Mouse (Mus musculus): ENCODE measurements around the gene Ptgfrn. TPM values are rescaled to one million over a fixed set of nuclear protein-coding genes. Genes with fewer than 3 reads are reported as not detected.

Gene Ptgfrn
- 1.9 TPM in 2 replicates for polyA plus RNA-seq (2016; fragmentation: Nextera tagmentation; extraction: Ambion mirVana)

GRCm38 (mm10) chr3:101110043-101110837 lies at the start of gene Ptgfrn:
Gene Ptgfrn (minus strand): TSS chr3:101110278.
- Histone ChIP-seq H3K36me3 (no peaks in the 10 kb centered on the region), H3K4me1 (peaks cover 44% of the 10 kb centered on the region), H3K27me3 (ENCODE audit: low read depth, poor library complexity, severe bottlenecking) (peaks cover 42% of the 10 kb centered on the region), H3K9me3 (replicated peaks) (no peaks in the 10 kb centered on the region), H3K27ac (replicated peaks) (peak within 1 kb of the TSS; percentile 93), H3K4me3 (peak within 1 kb of the TSS; percentile 85)
- peak; percentile 80 for DNase-seq (ENCODE audit: low spot score)
- WGBS: under 1% methylated on average over 77 of the region's 81 CpGs

DNA sequence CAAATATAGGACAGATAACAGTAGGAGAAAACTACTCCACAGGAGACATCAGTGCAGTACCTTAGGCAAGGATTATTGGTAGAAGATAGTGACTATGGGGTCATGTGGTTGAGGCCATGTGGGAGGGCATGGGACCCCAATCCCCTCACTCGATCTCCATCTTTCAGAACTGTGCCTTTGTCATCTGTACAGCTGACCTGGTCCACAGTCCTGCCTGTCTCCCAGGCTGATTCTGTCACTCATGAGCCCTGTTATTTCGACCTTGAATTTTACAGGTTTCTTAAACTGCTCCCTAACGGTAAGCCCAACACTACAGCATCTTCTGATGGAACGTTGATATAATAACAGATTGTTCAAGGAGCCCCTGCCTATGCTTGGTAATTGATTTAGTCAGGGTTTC lies 49.6 kb upstream of the Ptgfrn start:
- peaks cover 33% of the 10 kb centered on the region for H3K4me1 ChIP-seq
- WGBS: 97% methylated on average over 4 of the region's 4 CpGs
- DNase-seq (ENCODE audit: low spot score): no peak
- no peak overlapping the region for H3K4me3 ChIP-seq
- no peaks in the 10 kb centered on the region for H3K9me3 ChIP-seq (replicated peaks)
- H3K36me3 ChIP-seq: no peaks in the 10 kb centered on the region
- peaks cover 12% of the 10 kb centered on the region; the same call in 1 of the 2 replicates for H3K27me3 ChIP-seq (ENCODE audit: low read depth, poor library complexity, severe bottlenecking)
- no peak overlapping the region for H3K27ac ChIP-seq (replicated peaks)

DNA sequence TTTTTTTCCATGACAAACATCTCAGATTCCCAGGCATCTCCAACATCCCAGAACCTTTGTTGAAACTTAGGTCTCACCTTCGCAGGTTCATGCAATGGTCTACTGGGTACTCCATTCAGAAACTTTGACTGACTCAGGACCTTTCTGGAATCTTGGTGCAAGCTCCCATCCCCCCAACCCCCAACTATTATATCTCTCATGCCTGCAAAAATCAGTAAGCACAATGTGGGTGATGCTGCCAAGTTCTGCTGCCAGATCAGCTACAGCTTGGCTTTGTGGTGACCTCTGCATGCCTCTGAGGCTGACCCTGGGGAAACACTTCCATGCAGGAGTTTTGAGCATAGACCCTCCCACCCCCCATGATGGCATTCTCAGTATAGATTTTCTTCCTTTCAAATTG lies 44.0 kb upstream of the Ptgfrn start:
- Histone ChIP-seq H3K4me3 (no peak overlapping the region), H3K4me1 (no peaks in the 10 kb centered on the region), H3K27ac (replicated peaks) (no peak overlapping the region), H3K36me3 (no peaks in the 10 kb centered on the region), H3K9me3 (replicated peaks) (peaks cover 3% of the 10 kb centered on the region; the same call in 1 of the 2 replicates), H3K27me3 (ENCODE audit: low read depth, poor library complexity, severe bottlenecking) (no peaks in the 10 kb centered on the region)
- DNase-seq (ENCODE audit: low spot score): no peak
- WGBS: 95% methylated on average over 1 of the region's 1 CpGs

GRCm38 (mm10) chr3:101153341-101153740 lies 43.3 kb upstream of the Ptgfrn start:
- H3K9me3 ChIP-seq (replicated peaks): peaks cover 3% of the 10 kb centered on the region; the same call in 1 of the 2 replicates
- DNase-seq (ENCODE audit: low spot score): no peak
- H3K27me3 ChIP-seq (ENCODE audit: low read depth, poor library complexity, severe bottlenecking): no peaks in the 10 kb centered on the region
- H3K27ac ChIP-seq (replicated peaks): no peak overlapping the region
- no peaks in the 10 kb centered on the region for H3K4me1 ChIP-seq
- H3K36me3 ChIP-seq: no peaks in the 10 kb centered on the region
- H3K4me3 ChIP-seq: no peak overlapping the region
- 86% methylated on average over 3 of the region's 3 CpGs for WGBS

DNA sequence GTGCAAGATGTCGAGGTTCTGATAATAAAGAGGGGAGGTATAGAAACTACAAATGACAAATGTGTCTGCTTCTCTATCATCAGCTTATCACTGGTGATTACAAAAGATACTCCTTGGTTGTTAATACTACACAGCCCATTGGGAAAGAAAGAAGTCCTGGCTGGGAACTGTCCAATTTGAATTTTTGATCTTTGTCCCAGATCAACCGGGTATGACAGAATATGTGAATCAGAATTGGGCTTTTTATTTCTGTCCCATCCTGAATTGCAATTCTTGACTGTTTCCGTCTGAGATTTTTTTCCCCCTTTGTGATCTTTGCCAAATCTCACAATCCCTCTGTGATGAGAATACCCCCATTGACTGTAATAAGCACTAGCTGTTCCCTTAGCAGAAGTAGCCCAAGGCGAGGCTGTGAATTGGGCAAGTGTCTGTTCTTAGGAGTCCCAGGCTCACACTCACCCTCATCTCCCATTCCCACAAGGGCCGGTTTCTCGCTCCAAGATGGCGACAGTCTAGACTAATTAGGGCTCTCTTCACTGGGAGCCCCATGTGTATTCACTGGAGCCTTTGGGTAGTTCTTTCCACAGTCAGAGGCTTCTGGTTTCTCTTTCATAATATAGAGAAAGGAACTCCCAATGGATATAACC lies 36.2 kb upstream of the Ptgfrn start:
- H3K9me3 ChIP-seq (replicated peaks): peaks cover 6% of the 10 kb centered on the region; the same call in 1 of the 2 replicates
- no peak for DNase-seq (ENCODE audit: low spot score)
- H3K36me3 ChIP-seq: no peaks in the 10 kb centered on the region
- WGBS: 81% methylated on average over 7 of the region's 7 CpGs
- peaks cover 25% of the 10 kb centered on the region for H3K4me1 ChIP-seq
- H3K27ac ChIP-seq (replicated peaks): no peak overlapping the region
- H3K27me3 ChIP-seq (ENCODE audit: low read depth, poor library complexity, severe bottlenecking): no peaks in the 10 kb centered on the region; the same call in 1 of the 2 replicates
- no peak overlapping the region for H3K4me3 ChIP-seq

GRCm38 (mm10) chr3:101145292-101146046 lies 35.4 kb upstream of the Ptgfrn start:
- Histone ChIP-seq H3K27me3 (ENCODE audit: low read depth, poor library complexity, severe bottlenecking) (no peaks in the 10 kb centered on the region; the same call in 1 of the 2 replicates), H3K9me3 (replicated peaks) (peaks cover 6% of the 10 kb centered on the region; the same call in 1 of the 2 replicates), H3K36me3 (no peaks in the 10 kb centered on the region), H3K4me3 (peak overlapping the region; percentile 14; the same call in 1 of the 2 replicates), H3K4me1 (peaks cover 25% of the 10 kb centered on the region), H3K27ac (replicated peaks) (peak overlapping the region; percentile 67)
- 56% methylated on average over 10 of the region's 10 CpGs for WGBS
- DNase-seq (ENCODE audit: low spot score): peak; percentile 25

GRCm38 (mm10) chr3:101144366-101144948 lies 34.4 kb upstream of the Ptgfrn start:
- Histone ChIP-seq H3K27me3 (ENCODE audit: low read depth, poor library complexity, severe bottlenecking) (no peaks in the 10 kb centered on the region; the same call in 1 of the 2 replicates), H3K4me3 (no peak overlapping the region), H3K4me1 (peaks cover 25% of the 10 kb centered on the region), H3K36me3 (no peaks in the 10 kb centered on the region), H3K27ac (replicated peaks) (peak overlapping the region; percentile 67; the same call in 1 of the 2 replicates), H3K9me3 (replicated peaks) (peaks cover 6% of the 10 kb centered on the region; the same call in 1 of the 2 replicates)
- WGBS: 77% methylated on average over 6 of the region's 6 CpGs
- no peak for DNase-seq (ENCODE audit: low spot score)

- no peak overlapping the region for H3K27ac ChIP-seq (replicated peaks)
- no peaks in the 10 kb centered on the region for H3K36me3 ChIP-seq
- peaks cover 6% of the 10 kb centered on the region; the same call in 1 of the 2 replicates for H3K9me3 ChIP-seq (replicated peaks)
- H3K4me1 ChIP-seq: peaks cover 25% of the 10 kb centered on the region
- no peaks in the 10 kb centered on the region; the same call in 1 of the 2 replicates for H3K27me3 ChIP-seq (ENCODE audit: low read depth, poor library complexity, severe bottlenecking)
- H3K4me3 ChIP-seq: no peak overlapping the region
- WGBS: 92% methylated on average over 7 of the region's 7 CpGs
- DNase-seq (ENCODE audit: low spot score): no peak
These were observed 33.4 kb upstream of the Ptgfrn start for GRCm38 (mm10) chr3:101143465-101143864.

- Histone ChIP-seq H3K36me3 (no peaks in the 10 kb centered on the region), H3K4me3 (no peak overlapping the region), H3K4me1 (peaks cover 26% of the 10 kb centered on the region), H3K27ac (replicated peaks) (no peak overlapping the region), H3K9me3 (replicated peaks) (no peaks in the 10 kb centered on the region), H3K27me3 (ENCODE audit: low read depth, poor library complexity, severe bottlenecking) (no peaks in the 10 kb centered on the region; the same call in 1 of the 2 replicates)
- DNase-seq (ENCODE audit: low spot score): no peak
- 87% methylated on average over 8 of the region's 8 CpGs for WGBS
These were observed 31.8 kb upstream of the Ptgfrn start for GRCm38 (mm10) chr3:101141864-101142263.

DNA sequence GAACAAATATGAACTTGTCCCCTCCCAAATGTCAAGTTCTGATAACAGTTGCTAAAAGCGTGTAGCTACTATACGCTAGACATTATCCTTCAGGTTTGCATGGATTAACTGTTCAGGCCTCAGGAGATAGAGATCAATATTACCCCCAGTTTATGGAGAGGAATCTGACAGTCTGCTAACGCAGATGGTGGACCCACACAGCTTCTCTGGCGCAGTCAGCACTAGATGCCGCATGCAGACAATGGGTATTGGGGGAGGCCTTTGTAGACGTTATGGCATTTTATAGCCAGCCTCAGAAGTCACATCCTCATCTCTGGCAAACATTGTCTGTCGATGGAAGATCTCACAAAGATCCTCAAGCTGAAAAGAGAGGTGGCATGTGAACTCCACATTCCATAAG lies 29.9 kb upstream of the Ptgfrn start:
- 89% methylated on average over 7 of the region's 7 CpGs for WGBS
- H3K4me3 ChIP-seq: no peak overlapping the region
- H3K27ac ChIP-seq (replicated peaks): no peak overlapping the region
- no peaks in the 10 kb centered on the region for H3K36me3 ChIP-seq
- peaks cover 19% of the 10 kb centered on the region for H3K4me1 ChIP-seq
- H3K9me3 ChIP-seq (replicated peaks): no peaks in the 10 kb centered on the region
- DNase-seq (ENCODE audit: low spot score): no peak
- H3K27me3 ChIP-seq (ENCODE audit: low read depth, poor library complexity, severe bottlenecking): no peaks in the 10 kb centered on the region; the same call in 1 of the 2 replicates

DNA sequence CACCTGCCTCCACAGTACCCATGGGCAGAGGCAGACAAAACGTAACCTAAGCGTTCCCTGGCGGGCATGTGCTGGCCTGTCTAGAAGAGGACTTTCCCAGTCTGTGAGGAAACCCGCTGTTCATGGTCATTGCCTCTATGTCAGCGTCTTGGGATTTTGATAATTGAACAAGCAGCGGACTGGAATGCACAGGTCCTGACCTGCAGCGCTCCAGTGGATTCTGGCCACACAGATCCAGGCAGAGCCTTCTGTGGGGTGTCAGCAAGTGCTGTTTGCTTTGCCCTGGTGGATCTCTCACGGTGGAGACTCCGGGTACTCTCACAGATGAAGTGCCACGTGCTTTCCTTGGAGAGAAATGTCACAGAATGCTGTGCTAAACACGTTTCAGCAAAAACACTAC lies 26.4 kb upstream of the Ptgfrn start:
- Histone ChIP-seq H3K4me1 (peaks cover 10% of the 10 kb centered on the region), H3K9me3 (replicated peaks) (no peaks in the 10 kb centered on the region), H3K4me3 (no peak overlapping the region), H3K27me3 (ENCODE audit: low read depth, poor library complexity, severe bottlenecking) (no peaks in the 10 kb centered on the region), H3K36me3 (no peaks in the 10 kb centered on the region), H3K27ac (replicated peaks) (no peak overlapping the region; the same call in 1 of the 2 replicates)
- WGBS: 60% methylated on average over 11 of the region's 11 CpGs
- DNase-seq (ENCODE audit: low spot score): peak; percentile 25

DNA sequence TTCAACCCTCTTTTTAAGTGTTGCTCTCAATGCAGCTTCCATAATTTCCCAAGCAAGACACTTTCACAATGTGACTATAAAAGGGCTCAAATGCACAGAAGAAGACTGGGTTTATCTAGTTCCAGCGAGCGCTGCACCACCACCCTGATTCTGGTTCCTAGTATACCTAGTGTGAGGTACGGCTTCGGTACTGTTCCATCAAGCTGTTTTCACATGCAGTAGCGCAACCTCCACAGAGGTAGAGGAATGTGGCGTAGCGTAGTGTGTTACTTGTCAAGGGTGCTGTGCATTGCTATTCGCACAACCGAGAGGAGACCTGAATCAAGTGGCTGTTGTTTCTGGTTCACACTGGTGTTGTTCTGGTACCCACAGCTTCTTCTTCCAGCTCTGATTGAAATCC lies 24.8 kb upstream of the Ptgfrn start:
- peaks cover 18% of the 10 kb centered on the region for H3K4me1 ChIP-seq
- no peaks in the 10 kb centered on the region for H3K36me3 ChIP-seq
- H3K9me3 ChIP-seq (replicated peaks): no peaks in the 10 kb centered on the region
- H3K27ac ChIP-seq (replicated peaks): no peak overlapping the region
- peaks cover 1% of the 10 kb centered on the region; the same call in 1 of the 2 replicates for H3K27me3 ChIP-seq (ENCODE audit: low read depth, poor library complexity, severe bottlenecking)
- no peak for DNase-seq (ENCODE audit: low spot score)
- no peak overlapping the region for H3K4me3 ChIP-seq
- 96% methylated on average over 9 of the region's 9 CpGs for WGBS

Measured in midbrain, embryonic 10.5 days (tissue).